Mouse (Mus musculus) liver, adult 2 months (tissue): Measurements from ENCODE around the gene Rita1.

Experiments
- CTCF ChIP-seq: fragments of 200-500 bp; IDR thresholded peaks from 2 replicates; pipeline ENCODE4 v1.5.1; 2011; ENCODE audit warnings: low read depth, low read length, control low read depth
- POLR2A ChIP-seq: fragments of 200-500 bp; IDR thresholded peaks from 2 replicates; pipeline ENCODE4 v1.6.1; 2011; ENCODE audit warnings: low read length, control low read depth; ENCODE audit not compliant: insufficient read depth; ENCODE audit errors: extremely low read depth

GRCm38 (mm10) chr5:120603515-120603914, 8.9 kb downstream of the Rita1 start:
- TF ChIP-seq POLR2A: no peak
- no peak for TF ChIP-seq CTCF
